Mouse (Mus musculus): ENCODE measurements around the gene Ide. TPM values are rescaled to one million over a fixed set of nuclear protein-coding genes. Genes with fewer than 3 reads are reported as not detected.
A peak's percentile ranks its signal among the peaks of the same experiment; 100 is the strongest.

The Ide gene
- total RNA-seq (2021) = 10 to 100 TPM; 43.3 to 48.0 TPM

DNA sequence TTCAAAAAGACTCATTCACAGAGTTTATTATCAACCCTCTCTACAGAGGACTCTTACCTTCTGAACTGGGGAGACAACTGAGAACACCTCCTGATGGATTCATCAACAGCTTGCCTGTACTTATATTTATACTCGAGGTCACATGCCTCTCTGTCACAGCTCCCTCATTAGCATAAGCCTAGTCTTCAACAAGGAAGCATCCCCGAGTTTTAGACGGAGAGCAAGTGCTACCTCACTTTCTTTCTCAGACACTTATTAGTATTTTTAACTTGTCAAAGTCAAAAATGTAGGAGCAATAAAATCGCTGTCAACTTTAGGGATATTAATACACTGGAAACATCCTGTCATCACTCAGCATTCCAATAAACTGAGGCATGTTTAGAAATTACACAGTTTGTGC is at the start of gene Ide:
TSS of gene Ide (minus strand) at position 101 of the 400 bp plus-strand sequence.
- intact Hi-C loops (cut with DNase I) = no loop called here

DNA sequence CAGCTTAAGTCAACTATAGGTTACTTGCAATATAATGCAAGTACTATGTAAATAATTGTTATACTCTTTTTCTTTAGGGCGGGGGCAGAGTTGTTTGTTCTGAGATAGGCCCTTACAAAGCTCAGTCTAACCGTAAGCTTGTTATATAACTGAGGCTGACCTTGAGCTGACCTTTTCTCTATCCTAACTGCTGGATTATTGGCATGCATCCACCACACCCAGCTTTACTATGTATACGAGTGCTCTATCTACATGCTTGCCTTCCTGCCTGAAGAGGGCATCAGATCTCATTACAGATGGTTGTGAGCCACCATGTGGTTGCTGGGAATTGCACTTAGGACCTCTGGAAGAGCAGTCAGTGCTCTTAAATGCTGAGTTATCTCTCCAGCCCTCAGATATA is 48.5 kb upstream of the Ide start:
- DNase-seq = no peak
- intact Hi-C loops (cut with DNase I) = no loop called here

More for the DNA sequence above, at the start of gene Ide:
- DNase-seq = no peak

DNA sequence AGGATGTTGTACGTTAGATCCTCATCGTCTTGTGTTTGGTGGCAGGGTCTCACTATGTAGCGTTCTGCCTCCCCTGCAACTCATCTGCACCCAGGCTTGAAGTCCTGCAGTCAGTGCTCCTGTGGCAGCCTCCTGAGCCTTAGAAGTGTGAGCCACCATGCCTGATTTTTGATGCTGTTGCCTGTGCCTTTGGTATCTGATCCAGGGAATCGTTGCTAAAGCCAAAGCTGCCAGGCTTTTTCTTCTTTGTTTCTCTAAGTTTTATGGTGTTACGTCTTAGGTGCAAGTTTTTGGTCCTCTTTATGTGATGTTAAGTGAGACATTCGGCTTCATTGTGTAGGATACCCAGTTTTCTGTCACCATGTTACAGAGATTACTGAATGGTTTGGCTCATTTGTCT is 41.2 kb upstream of the Ide start:
- intact Hi-C loops (cut with DNase I) = loop anchor here (1.0 kb wide), 1 partner anchor 467 kb away; no protein-coding TSS in a partner anchor
- no peak for DNase-seq

DNA sequence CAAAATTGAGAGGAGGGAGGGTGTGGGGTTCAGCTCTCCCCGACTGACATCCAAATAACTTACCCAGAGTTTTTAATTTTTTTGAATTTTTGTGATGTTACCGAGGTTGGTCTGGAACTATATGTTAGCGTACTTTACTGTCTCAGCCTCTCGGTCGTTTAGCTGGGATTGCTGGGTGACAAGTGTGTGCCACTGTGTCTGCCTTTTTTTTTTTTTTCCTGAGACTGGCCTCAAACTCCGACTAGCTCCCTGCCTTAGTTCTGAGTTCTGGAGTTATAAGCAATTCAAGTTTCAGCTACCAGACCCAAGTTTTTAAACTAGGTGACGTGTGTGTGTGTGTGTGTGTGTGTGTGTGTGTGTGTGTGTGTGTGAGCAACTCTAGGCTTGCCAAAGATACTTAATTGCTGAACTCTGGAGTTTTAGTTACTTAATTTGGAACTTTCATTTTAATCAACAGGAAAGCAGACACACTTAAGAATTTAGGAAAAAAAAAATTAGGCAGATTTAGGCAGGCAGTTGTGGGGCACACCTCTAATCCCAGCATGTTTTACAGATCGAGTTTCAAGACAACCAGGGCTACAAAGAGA is 39.8 kb upstream of the Ide start:
- DNase-seq = no peak
- intact Hi-C loops (cut with DNase I) = no loop called here

DNA sequence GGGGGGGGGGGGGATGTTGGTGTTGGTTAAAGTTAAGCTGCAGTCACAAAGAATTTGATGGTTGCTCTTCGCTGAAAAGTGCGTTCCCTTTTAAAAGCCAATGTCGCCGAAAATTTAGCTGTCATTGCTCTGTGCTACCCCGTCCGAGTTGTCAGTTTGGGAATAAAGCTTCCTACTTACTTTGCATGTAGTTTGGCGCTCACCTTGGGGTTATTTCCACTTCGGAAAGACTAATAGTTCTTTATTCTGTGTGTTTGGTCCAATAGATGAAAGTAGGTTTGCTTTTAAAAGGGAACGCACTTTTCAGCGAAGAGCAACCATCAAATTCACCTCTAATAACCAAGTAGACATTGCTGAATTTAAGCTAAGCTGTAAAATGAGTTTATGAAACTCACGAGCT is 39.2 kb upstream of the Ide start:
- DNase-seq = no peak
- intact Hi-C loops (cut with DNase I) = no loop called here

DNA sequence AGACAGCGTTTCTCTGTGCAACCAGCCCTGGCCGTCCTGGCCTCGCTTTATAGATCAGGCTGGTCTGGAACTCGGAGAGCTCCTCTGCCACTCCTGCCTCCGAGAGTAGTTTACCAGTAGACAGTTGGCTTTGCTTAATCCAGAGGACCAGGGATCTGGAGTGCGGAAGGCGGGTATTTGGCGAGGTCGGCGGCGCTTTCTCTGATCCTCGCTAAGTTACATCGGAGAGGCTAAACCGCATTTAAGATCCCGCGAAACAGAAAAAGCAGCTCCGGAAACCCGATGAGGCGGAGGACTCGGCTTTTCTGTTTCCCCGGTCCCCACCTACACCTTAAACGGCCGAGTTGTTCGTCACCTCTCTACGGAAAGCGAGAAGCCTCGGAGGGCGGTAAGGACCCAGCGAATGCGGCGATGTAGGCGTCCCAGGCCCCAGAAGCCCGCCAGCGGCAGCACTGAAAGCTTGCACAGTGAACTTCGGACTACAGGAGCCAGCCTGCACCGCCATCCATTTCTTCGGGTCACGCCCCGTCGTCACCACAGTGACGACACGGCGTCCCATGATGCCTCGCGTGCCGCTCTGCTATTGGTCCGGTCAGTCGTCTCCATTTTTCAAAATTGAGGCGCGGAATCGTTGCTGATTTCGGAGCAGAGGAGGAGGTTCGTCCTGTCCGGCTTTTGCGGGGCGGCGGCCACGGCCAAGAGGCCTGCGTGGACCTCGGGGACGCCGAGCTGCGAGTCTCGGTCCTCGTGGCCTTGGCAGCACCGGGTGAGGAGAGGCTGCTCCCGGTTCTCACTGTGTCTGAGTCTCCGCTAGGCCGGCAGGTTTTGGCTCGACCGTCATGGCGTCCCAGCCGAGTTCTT is 38.3 kb upstream of the Ide start, which contains the start of gene Kif11:
TSS of gene Kif11 (plus strand) at position 649 of the 861 bp plus-strand sequence.
- DNase-seq = peak; percentile 97
- intact Hi-C loops (cut with DNase I) = no loop called here

- intact Hi-C loops (cut with DNase I) = no loop called here
- DNase-seq = no peak
These were observed 37.5 kb upstream of the Ide start for GRCm38 (mm10) chr19:37374941-37375754.

DNA sequence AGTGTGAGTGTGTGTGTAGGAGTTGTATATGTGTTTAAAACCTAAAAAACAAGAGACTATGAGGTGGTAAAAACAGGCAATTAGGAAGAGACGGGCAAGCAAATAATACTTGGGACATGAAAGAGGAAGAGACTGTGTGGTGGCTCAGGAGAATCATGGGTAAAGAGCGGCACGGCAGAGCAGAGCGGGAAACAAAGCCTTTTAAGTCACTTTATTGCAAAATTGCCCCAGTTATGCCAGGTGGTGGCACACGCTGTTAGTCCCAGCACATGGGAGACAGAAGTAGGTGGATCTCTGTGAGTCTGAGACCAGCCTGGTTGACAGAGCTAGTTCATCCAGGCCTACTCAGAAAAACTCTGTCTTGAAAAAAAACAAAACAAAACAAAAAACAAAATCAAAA is 32.7 kb upstream of the Ide start:
- DNase-seq = no peak
- intact Hi-C loops (cut with DNase I) = no loop called here

DNA sequence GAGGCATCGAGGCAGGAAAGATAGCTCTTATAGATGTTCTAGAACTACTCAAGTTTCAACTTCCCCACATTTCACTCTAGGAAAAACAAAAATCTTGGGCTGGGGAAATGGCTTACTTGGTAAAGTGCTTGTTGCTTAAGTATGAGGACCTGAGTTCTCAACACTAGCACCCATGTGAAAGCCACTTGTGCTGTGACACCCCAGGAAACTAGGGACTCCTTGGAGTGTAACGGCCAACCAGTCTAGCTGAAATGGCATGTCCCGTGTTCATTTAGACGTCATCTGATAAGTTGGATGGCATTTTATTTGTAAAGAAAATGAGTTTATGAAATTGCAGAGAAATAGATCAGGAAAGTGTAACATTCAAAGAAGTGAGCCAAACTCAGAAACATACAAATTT is 32.3 kb upstream of the Ide start:
- intact Hi-C loops (cut with DNase I) = no loop called here
- DNase-seq = no peak

- no peak for DNase-seq
- intact Hi-C loops (cut with DNase I) = no loop called here
These were observed 31.3 kb upstream of the Ide start for GRCm38 (mm10) chr19:37368990-37369389.

DNA sequence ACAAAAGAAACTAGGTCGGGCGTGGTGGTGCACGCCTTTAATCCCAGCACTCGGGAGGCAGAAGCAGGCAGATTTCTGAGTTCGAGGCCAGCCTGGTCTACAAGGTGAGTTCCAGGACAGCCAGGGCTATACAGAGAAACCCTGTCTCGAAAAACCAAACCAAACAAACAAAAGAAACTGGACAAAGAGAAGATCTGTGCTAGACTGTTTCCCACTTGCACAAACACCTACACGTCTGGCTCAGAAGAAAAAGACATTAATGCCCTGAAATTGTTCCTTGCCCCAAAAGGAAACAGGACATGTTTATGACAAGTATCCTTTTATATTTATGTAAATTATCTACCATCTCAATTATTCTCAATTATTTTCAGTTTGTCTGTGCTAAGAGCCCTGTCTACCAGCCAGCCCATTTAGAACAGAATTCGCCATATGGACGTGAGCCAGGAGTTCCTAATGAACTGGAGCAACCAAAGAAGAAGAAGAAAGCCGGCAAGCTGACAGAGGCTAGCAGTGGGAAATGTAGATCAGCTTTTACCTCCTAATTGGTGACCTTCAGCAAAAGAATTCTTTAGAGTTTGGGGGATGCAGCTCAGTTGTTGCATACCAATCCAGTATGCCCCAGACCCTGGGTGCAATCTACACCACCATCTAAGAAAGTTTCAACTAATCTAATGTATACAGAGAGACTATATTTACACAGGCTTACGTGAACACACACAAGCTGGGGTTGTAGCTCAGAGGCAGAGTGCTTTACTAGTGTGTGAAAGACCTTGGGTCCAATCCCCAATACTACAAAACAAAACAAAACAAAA is 25.7 kb upstream of the Ide start:
- DNase-seq = peak; percentile 11
- intact Hi-C loops (cut with DNase I) = no loop called here

- intact Hi-C loops (cut with DNase I) = no loop called here
- no peak for DNase-seq
These were observed 24.9 kb upstream of the Ide start for GRCm38 (mm10) chr19:37362545-37362944.

DNA sequence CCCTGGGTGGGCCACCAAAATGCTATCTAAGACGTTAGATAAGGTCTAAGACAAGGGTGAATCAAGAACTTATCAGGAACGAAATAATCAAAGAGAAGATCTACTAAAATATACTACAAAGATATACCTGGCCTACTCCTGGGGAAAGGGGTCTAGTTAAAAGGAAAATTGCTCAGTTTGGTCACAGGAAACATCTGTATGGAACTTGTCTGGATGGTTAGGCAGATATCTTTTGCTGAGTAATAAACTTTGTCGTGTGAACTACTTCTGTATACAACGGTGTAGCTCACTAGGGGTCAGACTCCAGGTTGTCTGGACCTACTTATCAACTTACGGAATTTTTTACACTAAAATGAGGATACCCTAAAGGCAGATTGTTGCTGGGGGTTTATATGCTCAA is 22.4 kb upstream of the Ide start:
- no peak for DNase-seq
- intact Hi-C loops (cut with DNase I) = no loop called here

GRCm38 (mm10) chr19:37353331-37353730 is 15.7 kb upstream of the Ide start:
- intact Hi-C loops (cut with DNase I) = no loop called here

DNA sequence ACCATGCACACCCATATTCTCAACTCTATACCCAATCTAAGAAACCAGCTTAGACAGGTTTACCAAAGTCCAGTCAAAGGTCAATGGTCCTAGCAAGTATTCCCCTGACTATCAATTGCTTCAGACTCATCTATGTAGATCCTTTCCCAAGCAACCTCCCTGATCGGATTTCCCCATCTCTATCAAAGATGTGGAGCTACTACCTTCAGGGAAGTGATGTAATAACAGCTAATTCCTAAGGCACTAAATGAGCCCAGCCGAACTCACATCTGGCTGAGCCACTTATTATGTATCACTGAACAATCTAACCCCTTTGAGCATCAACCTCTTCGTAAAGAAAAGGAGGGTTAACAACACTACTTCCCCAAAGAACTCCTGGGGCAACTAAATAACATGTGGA is 15.1 kb upstream of the Ide start:
- no peak for DNase-seq
- intact Hi-C loops (cut with DNase I) = no loop called here

More at GRCm38 (mm10) chr19:37353331-37353730, 15.7 kb upstream of the Ide start:
- no peak for DNase-seq

- intact Hi-C loops (cut with DNase I) = no loop called here
- DNase-seq = no peak
These were observed 11.3 kb upstream of the Ide start for GRCm38 (mm10) chr19:37348952-37349351.

- intact Hi-C loops (cut with DNase I) = no loop called here
- peak; percentile 3 for DNase-seq
These were observed 10.7 kb upstream of the Ide start for GRCm38 (mm10) chr19:37348331-37348730.

DNA sequence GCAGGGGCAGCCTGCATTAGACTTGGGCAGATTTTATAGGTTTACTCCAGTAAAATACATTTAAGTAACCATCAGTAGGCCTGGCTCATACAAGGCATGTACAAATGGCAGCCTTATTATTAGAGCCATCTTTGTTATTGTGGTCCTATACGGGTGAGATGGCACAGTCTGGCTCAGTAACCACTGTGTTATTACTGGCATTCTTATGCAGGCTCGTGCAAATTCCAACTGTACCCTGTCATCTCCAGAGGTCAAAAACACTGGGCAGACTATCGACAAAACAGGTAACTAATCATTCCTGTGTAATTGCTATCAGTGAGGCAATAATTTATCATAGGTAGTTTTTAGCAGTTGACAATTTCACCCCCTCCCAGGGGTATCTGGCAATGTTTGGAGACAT is 8.6 kb upstream of the Ide start:
- intact Hi-C loops (cut with DNase I) = no loop called here
- DNase-seq = no peak

DNA sequence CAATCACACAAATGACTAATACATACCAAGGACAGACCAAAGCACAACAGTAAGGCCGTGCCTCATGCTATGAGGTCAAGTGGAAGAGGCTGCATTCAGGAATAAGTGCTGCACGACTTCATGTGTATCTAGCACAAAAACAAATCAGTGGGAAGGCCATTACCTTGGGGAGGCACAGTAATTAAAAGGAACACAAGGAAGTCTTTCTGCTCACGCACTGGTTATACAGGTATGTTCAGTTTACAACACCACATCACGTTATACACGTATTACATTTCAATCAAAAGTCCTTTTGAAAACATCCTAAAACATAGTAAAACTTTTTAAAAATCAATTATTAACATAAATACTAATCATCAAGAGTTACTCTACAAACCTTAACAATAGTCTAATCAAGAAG is 6.2 kb upstream of the Ide start:
- DNase-seq = no peak
- intact Hi-C loops (cut with DNase I) = no loop called here

GRCm38 (mm10) chr19:37340931-37341330 is 3.3 kb upstream of the Ide start:
- no peak for DNase-seq
- intact Hi-C loops (cut with DNase I) = no loop called here

DNA sequence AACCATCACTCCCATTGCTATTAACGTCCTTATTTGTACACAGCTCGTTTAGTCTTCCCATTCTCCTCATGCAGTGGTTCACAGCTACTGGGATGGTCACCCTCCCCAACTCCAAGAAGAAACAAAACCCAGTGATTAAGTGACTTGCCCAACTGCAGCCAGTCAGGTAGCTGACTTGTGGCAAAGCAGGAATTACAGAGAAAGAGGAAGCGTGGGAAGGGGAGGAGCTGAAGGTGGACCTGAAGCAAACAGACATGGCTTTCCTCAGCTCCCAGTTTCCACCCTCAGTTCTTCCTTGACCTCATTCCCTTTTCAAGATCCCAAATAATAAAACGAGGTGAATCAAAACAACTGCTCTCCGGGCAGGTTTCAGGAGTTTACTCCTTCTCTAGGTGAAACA is 2.8 kb upstream of the Ide start:
- no peak for DNase-seq
- intact Hi-C loops (cut with DNase I) = no loop called here

Measured in left cerebral cortex, postnatal 4 days (tissue).